15 mouse cellular contexts compared by ENCODE assay signal in genomic region chr6:84746847-84747395, GRCm38 (mm10).
DNase-seq lines count a peak whose midpoint lies in the region; ATAC-seq and TF ChIP-seq lines count a peak whose summit lies in the region.
"Had no signal": no experiment of that assay in that cellular context is flagged by ENCODE, and none has a peak within 500 bp of the region (broad histone marks: within the 10 kb centered on the region; RNA-seq: fewer than 3 reads in every experiment).

No protein-coding gene starts in this region.

- WGBS in midbrain, embryonic 10.5 days: 44% methylated on average over 10 of the region's 10 CpGs

- no peaks in the 10 kb centered on the region for H3K9me3 ChIP-seq in midbrain, embryonic 10.5 days (replicated peaks)
- H3K9me3 ChIP-seq: megakaryocyte, embryonic 14.5 days; neural tube, embryonic 13.5 days had no signal

- H3K36me3 ChIP-seq in midbrain, embryonic 10.5 days: no peaks in the 10 kb centered on the region
- H3K36me3 ChIP-seq: neural tube, embryonic 13.5 days had no signal

- no peak for TF ChIP-seq CTCF in brain, embryonic 14.5 days (IDR thresholded peaks at IDR 0.05; ENCODE audit: borderline replicate concordance, extremely low read depth, insufficient read depth, insufficient read length)

- no peak for ATAC-seq in granulocyte monocyte progenitor cell, adult 5-6 weeks (replicated peaks; ENCODE audit: poor library complexity, severe bottlenecking)
- ATAC-seq in activated CD4-positive, CD25-positive, alpha-beta regulatory T cell, adult 4 months: no peak

- peak; percentile 46 for DNase-seq in heart, adult 11 months
- no peak for DNase-seq in heart, postnatal 4 days
- DNase-seq in brain, embryonic 14.5 days (ENCODE audit: low read depth): peak; percentile 82
- DNase-seq in embryo, embryonic 11 days: peak; percentile 43
- DNase-seq in midbrain, embryonic 10.5 days (ENCODE audit: low spot score): peak; percentile 65
- DNase-seq in heart, adult 18-20 months: no peak
- DNase-seq: heart, postnatal 36 days; kidney, adult 8-10 months; lung, embryonic 14.5 days; right cerebral cortex, postnatal 25 days; thymus, postnatal 25 days had no signal

- peak overlapping the region; percentile 69; the same call in 1 of the 2 replicates for H3K27ac ChIP-seq in midbrain, embryonic 10.5 days (replicated peaks)
- H3K27ac ChIP-seq: neural tube, embryonic 13.5 days had no signal

- no peaks in the 10 kb centered on the region for H3K27me3 ChIP-seq in midbrain, embryonic 10.5 days (ENCODE audit: low read depth, poor library complexity, severe bottlenecking)
- H3K27me3 ChIP-seq: neural tube, embryonic 13.5 days had no signal

- no peak overlapping the region for H3K4me3 ChIP-seq in midbrain, embryonic 10.5 days
- H3K4me3 ChIP-seq: megakaryocyte, embryonic 14.5 days; neural tube, embryonic 13.5 days had no signal

- no peak for TF ChIP-seq POLR2A in brain, embryonic 14.5 days (IDR thresholded peaks at IDR 0.05; ENCODE audit: borderline replicate concordance, extremely low read depth, insufficient read depth, insufficient read length, poor library complexity, severe bottlenecking)

- peaks cover 33% of the 10 kb centered on the region for H3K4me1 ChIP-seq in midbrain, embryonic 10.5 days

Comparison
In these comparisons a context has a peak if more than half of its experiments do, and no peak if none do; other contexts are left out.
1. DNase-seq: peak in heart, adult 11 months (single experiment), brain, embryonic 14.5 days (single experiment), embryo, embryonic 11 days (single experiment) and midbrain, embryonic 10.5 days (single experiment); none in heart, postnatal 4 days (single experiment) and heart, adult 18-20 months (0 of 2).